Mouse (Mus musculus): ENCODE data around the gene Zfp524.
"Not testable (repeated sequence)": the region's sequence is repeated elsewhere in the genome, so short reads cannot be mapped to it uniquely, and the experiment has no call there.

The Zfp524 gene

DNA sequence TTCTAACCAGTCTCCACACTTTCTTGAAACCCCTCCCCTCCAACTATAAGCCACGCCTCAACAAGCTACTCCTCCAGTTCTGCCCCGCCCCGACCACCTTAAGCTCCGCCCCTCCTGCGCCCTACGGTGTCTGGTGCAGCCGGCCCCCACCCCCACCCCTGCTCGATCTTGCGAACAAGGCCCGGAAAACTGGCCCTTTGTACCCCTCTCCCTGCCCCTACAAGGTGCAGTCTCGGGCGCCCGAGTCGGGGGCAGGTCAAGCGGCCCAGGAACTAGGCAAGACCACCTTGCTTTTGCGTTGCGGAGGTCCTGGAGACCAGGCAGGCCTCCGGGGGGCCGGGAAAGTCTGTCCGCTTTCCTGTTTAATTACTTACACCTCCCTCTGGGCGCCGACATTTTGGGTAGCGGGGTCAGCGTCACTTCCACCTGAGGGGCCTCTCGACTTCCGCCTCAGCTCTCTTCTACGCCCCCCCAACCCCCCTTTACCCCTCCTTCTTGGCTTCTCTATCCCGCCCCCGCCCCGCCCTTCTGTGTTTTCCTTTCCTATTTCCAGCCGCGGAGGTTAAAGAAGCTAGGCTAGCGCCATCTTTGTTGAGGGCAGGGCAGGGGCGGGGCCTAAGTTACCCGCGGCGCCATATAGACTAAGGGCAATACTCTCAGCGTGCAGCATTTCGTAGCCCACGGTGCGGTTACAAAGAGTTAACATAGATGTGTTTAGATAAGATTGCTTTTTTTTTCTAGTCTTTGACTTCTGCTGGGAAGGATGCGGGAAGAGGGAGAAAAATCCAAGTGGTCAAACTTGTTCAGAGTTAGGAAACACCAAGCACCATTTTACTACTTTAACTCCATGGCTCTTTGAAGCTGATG, at the start of gene Zfp524, which contains the start of gene Fiz1:
Gene Zfp524, plus strand, starts transcription at position 165 of the 867 bp plus-strand sequence.
Gene Fiz1, minus strand, starts transcription at position 447 of the 867 bp plus-strand sequence.
- peak; percentile 99 for DNase-seq

GRCm38 (mm10) chr7:4964988-4965387, 49.2 kb upstream of the Zfp524 start:
- no peak for DNase-seq

DNA sequence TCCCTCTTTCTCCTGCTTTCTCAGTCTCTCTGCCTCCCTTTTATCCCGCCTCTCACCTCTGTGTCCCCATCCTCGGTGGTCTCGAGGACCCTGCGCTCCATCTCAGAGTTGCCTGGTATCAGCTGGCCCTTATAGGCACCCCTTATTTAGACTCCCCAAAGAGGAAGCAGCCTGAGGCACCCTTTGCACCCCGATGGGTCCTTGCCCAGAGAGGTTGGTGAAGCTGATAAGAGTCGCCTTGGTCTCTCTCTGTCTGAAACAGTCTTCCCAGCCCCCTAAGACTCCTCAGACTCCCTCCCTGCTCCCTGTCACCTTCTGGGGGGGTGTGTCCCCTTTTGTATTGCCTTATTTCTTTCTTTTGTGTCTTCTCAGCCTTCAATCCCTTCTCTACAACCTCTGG, 43.1 kb upstream of the Zfp524 start, which contains the start of gene Sbk3:
Gene Sbk3, minus strand, starts transcription at position 101 of the 400 bp plus-strand sequence.
- DNase-seq: no peak

GRCm38 (mm10) chr7:4971710-4972109, 42.5 kb upstream of the Zfp524 start:
- no peak for DNase-seq

DNA sequence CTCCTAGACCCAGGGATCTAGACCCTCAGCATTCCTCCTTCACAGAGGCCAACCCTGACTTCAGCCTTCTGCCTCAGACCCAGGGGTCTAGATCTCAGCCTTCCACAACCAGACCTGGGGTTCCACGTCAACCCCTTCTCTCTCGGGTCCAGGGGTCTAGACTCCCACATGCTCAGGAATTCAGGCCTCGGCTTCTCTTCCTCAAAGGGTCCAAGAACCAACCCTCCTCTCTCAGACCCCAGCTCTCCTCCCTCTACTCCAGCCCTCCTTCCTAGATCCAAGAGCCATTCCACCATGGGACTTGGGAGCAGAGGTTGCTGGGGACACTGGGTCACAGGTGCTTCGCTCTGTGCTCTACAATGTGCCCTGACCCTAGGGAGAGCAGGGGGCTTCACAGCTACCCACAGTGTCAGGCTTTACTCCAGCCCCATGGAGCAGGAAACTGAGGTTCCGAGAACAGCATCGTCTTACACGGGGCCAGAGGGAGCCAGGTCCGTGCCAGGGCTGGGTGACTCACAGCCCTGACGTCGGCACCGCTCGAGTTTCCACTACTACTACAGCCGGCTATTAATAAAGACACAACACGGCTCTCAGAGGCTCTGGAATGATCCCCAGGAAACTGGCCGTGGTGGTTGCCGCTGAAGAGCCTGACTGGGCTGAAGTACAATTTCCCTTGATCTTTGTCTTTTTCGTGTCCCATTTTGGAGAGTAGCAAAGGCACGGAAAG, 41.7 kb upstream of the Zfp524 start:
- no peak for DNase-seq

DNA sequence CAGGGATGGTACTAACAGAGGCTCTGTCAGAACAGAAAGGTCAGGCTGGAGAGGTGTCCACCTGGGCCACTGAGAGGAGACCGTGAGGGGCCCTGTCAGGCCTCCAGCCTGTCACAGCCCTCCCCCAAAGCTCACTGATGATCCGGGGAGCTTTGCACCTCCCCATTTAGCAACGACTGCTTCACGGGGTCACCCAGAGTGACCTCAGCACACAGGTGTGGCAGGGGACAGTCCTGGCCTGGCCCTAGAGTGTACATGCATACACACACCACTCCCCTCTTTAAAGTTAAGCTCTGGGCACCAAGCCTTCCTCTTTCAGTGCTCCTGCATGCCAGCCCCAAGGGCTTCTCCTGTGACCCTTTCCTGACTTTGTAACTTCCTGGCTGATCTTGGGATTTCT, 38.8 kb upstream of the Zfp524 start:
- DNase-seq: no peak

GRCm38 (mm10) chr7:4976832-4977231, 37.4 kb upstream of the Zfp524 start:
- DNase-seq: no peak

GRCm38 (mm10) chr7:4988250-4988649, 26.0 kb upstream of the Zfp524 start:
- DNase-seq: no peak

- no peak for DNase-seq
Measured at GRCm38 (mm10) chr7:4993347-4993998, 20.7 kb upstream of the Zfp524 start.

DNA sequence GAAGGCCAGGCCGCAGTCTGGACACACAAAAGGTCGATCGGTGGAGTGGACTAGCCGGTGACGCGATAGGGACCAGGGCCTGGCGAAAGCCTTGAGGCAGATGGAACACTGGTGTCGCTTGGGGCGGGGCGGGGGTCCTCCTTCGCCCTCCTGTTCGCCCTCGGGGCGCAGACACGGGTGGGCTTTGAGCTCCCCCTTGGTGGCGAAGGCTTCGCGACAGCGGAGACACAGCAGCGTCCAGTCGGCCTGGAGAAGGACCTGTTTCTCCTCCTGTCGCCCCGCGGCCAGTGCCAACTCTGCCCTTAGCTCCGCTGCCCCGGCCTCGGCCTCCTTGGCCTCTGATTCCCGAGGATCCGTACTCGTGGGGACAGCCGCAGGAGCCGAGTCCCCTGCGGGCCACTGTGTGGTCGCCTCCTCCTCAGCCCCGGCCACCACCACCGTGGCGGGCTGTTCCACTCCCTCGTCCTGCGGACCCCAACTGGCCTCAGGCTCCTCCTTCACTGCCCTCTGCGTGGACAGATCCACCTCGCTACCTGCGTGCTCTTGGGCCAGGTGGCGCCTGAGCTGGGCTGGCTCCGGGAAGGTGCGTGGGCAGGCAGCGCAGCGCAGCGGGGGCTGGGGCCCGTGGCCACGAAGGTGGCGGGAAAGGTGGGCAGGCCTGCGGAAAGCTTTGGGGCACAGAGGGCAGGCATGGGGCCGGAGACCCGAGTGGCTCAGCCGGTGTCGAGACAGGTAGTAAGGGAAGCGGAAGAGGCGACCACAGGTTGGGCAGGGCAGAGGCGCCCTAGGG, 20.0 kb upstream of the Zfp524 start:
- no peak for DNase-seq

GRCm38 (mm10) chr7:4995268-4996002, 18.8 kb upstream of the Zfp524 start:
- no peak for DNase-seq

DNA sequence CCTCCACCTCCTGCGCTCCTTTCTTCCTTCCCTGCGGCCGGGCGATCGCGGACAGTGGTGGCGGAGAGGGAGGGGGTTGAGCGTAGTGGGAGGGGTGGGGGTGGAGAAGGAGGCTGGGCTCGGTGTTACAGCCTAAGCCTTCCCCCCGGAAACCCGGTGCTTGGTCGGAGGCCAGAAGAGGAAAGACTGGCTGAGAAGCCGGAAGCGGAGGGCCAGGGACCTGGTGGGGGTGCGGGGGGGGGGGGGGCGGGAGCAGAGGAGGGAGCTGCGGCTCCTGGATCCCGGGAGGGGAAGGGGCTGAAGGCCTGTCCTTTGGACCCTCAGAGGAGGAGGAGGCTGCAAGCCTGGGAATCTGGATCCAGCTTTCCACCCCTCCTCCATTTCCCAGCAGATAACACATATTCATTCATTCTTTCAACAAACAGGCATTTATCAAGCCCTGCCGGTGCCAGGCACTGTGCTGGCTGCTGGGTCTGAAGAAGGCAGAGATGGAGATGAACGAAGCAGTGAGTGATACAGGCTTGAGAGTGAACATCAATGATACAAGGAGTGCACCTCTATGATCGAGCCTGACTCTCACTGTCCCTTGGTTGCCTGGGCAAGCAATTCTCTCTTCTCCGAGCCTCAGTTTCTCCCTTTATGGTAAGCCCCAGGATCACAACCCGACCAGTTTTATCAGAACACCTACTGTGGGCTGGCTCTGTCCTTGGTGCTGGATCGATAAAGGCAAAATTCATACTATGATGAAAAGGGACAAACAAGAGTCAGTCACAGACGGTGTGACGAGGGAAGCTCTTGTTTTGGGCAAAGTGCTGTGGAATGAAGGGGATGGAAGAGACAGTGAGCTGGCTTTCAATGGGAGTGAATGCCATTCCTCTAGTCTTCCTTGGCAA, 18.0 kb upstream of the Zfp524 start, which contains the start of gene Zfp579:
Gene Zfp579, minus strand, starts transcription at position 156 of the 893 bp plus-strand sequence.
- DNase-seq: peak; percentile 91

GRCm38 (mm10) chr7:4996934-4997333, 17.3 kb upstream of the Zfp524 start:
- no peak for DNase-seq

DNA sequence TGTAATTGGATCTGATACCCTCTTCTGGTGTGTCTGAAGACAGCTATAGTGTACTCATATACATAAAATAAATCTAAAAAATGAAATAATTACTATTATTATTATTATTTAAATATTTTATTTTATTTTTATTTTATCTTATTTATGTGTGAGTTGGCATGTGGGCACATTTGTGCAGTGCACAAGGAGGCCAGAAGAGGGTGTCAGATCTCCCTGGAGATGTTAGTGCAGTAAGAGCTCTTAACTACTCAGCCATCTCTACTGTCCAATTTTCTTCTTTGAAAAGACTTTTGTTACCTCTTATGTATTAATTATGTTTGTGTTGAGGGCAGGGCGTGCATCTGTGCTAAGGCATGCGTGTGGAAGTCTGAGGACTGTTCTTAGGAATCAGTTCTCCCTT, 14.3 kb upstream of the Zfp524 start:
- DNase-seq: peak; percentile 50

- DNase-seq: not testable (repeated sequence)
Measured at GRCm38 (mm10) chr7:5002876-5003275, 11.3 kb upstream of the Zfp524 start.

DNA sequence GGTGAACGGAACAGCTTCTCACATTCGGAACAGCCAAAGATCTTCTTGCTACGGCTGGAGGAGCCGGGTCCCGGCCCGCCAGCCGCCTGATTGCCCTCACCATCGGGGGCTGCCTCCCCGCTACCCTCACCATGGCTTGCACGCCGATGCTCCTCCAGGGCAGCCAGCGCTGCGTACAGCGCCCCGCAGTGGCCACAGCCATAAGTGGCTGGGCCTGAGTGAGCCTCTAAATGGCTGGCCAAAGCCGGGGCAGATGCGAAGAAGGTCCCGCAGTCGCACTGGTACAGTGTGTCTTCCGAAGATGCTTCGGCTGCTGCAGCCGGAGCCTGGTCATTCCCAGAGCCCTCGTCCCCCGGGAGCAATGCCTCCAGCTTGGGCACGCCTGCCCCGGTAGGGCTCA, 6.0 kb upstream of the Zfp524 start:
- DNase-seq: no peak

DNA sequence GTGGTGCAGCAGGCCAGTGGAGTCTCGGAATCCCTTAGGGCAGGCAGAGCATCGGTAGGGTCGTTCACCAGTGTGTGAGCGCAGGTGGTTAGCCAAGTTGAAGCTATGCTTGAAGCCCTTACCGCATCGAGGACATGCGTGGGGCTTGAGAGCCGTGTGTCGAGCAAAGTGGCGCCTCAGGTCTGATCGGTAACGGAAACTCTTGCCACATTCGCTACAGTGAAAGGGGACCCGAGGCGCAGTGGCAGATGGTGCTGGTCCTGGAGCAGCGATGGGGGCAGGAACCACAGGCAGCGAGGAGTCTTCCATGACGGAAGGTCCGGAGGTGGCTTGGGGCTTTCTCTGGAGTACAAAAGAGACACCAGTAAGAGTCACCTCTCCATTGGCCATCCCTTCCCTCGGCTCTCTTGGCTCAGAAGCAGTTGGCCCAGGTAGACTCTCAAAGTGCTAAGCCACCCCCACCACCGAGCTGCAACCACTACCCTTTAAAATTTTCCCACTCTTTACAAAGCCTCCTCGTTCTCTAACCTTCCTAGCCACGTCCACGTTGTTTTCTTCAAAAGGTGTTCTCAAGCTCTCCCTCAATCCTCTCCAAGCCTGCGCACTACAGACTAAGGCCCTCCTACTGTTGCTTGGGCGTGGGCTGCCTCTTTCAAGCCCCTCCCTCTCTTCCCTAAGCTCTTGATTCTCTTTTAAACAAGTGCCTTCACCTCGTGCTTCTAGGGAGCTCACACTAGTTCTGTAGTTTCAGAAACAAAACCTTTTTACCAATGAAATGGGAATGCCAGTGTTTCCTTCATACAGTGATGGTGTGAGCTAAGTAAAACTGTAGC, 1.3 kb upstream of the Zfp524 start:
- no peak for DNase-seq

- DNase-seq: peak; percentile 97
Measured at GRCm38 (mm10) chr7:5015118-5016001, 1.1 kb downstream of the Zfp524 start, which contains the start of gene Gm44973. TSS of gene Gm44973 (plus strand) at chr7:5015496.

Measured in kidney, adult 9 months (tissue).